Mouse (Mus musculus) forebrain, embryonic 11.5 days (tissue): Measurements from ENCODE around the gene Rxfp3. TPM values are rescaled to one million over a fixed set of nuclear protein-coding genes. Genes with fewer than 3 reads are reported as not detected.

ENCODE experiments used
- ATAC-seq: fragments of 200-750 bp; cut with Nextera tagmentation; replicated peaks from 2 replicates; pipeline ENCODE4 v1.8.0; 2017; ENCODE audit warnings: moderate TSS enrichment; ENCODE audit not compliant: low FRiP score
- DNase-seq: peaks from one replicate; pipeline ENCODE4 v3.0.0-alpha.2; 2017; ENCODE audit warnings: low spot score
- H3K27ac ChIP-seq: fragments of 300-500 bp; sonication (generic); 2 replicates; pipeline ENCODE4 v1.5.1; 2014; ENCODE audit warnings: low read depth, low read length
- H3K27me3 ChIP-seq: fragments of 300-500 bp; sonication (generic); 2 replicates; pipeline ENCODE4 v1.6.1; 2014; ENCODE audit warnings: mild to moderate bottlenecking, low read length, mixed read lengths; ENCODE audit not compliant: control insufficient read depth, insufficient read depth
- H3K36me3 ChIP-seq: fragments of 300-500 bp; sonication (generic); 2 replicates; pipeline ENCODE4 v1.6.1; 2014; ENCODE audit warnings: mild to moderate bottlenecking, low read length, moderate library complexity, mixed read lengths; ENCODE audit not compliant: control insufficient read depth, insufficient read depth
- H3K4me1 ChIP-seq: fragments of 300-500 bp; sonication (generic); replicated peaks from 2 replicates; pipeline ENCODE4 v1.6.1; 2014; ENCODE audit warnings: low read length, mixed read lengths; ENCODE audit not compliant: control insufficient read depth, insufficient read depth
- H3K4me2 ChIP-seq: fragments of 300-500 bp; sonication (generic); 2 replicates; pipeline ENCODE4 v1.6.1; 2014; ENCODE audit warnings: low read depth, mild to moderate bottlenecking, low read length, moderate library complexity, mixed read lengths; ENCODE audit not compliant: severe bottlenecking
- H3K4me3 ChIP-seq: fragments of 300-500 bp; sonication (generic); 2 replicates; pipeline ENCODE4 v1.5.1; 2014; ENCODE audit warnings: low read depth, low read length
- H3K9ac ChIP-seq: fragments of 300-500 bp; sonication (generic); 2 replicates; pipeline ENCODE4 v1.6.1; 2014; ENCODE audit warnings: low read length
- H3K9me3 ChIP-seq: fragments of 300-500 bp; sonication (generic); 2 replicates; pipeline ENCODE4 v1.6.1; 2016; ENCODE audit warnings: low read length, mixed read lengths; ENCODE audit not compliant: control insufficient read depth
- WGBS: fragments of 180-500 bp; shearing (Covaris S2); extraction: QIAGEN DNeasy Blood & Tissue Kit; methylation state at CpG from one replicate; pipeline ENCODE4 v1.1.7; 2014; 5-methylcytosine and 5-hydroxymethylcytosine counted together
- polyA plus RNA-seq: library from polyadenylated mRNA; unstranded; fragments of >200 nt; fragmentation: Nextera tagmentation; extraction: Ambion mirVana; gene quantifications from 2 replicates; pipeline ENCODE4 v1.2.1, GENCODE M21; 2014

Gene Rxfp3
- polyA plus RNA-seq, 1 experiment from 2014 or later = 1.1 TPM

DNA sequence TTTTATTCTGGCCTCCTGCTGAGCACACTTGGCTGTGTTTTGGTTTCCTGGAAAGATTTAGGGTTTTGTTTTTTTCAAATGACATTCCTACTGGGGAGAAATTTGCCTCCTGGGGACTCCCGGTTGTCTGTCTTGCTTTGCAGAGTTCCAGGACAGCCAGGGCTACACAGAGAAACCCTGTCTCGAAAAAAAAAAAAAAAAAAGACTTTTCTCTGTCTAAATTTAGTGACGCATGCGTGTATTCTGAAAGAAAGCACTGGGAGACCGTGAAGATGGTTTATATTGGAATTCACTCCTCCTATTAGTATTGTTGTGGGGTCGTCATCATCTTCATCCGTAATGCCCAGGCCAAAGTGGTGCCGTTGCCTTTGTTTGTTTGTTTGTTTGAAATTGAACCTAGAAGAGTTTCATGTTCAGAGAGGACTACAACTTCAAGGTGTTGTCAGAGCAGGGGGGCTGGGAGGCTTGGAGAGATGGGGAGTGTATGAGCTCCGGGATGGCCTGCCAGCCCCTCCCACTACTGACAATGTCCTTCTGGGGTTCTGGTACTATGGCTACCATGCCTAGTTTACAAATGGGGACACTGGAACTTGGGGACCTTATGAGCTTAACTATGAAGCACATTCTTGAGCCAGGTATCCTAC is 27.9 kb upstream of the Rxfp3 start:
- ATAC-seq = no peak
- Histone ChIP-seq H3K9me3 (no peaks in the 10 kb centered on the region), H3K9ac (no peak overlapping the region; the same call in 1 of the 2 replicates)

DNA sequence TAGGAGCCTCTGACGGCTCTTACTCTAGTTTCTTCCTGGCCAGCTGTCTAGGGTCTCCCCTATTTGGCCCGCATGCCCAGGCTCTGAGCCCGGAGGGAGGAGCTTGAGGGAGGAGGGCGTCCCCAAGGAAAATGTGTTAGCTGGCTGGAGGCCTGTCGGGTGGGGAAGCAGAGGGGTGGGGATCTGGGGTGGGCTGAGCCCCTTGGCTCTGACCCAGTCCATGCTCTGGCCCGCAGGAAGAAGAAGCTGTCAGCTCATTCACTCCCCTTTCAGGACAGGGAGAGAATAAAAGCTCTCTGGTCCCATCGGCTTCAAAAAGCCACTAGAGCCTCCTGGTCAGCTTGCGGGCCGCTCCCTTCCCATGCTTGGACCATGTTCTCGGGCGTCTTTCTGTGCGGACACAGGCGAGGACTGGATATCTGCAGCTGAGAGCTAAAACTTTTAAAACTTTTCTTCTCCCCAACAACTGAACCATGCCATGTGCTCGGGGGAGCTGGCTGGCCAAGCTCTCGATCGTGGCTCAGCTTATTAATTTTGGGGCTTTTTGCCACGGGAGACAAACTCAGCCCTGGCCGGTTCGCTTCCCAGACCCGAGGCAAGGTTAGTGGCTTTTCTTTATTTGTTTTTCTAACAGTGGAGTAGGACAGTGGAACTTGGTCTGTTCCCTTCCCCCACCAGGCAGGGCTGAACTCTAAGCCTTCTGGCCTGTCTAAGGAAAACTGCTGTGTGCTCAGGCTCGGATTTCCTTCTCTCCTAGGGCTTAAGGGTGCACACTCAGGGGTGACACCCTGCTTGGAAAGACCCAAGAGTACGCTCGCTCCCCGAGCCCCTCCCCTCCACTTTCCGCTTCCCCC is 27.0 kb upstream of the Rxfp3 start, which contains the start of gene Adamts12:
Gene Adamts12 (plus strand): TSS at position 233 of the 854 bp plus-strand sequence.
- H3K4me3 ChIP-seq = peak within 1 kb of the TSS; percentile 16
- peak; percentile 78 for ATAC-seq
- peaks cover 3% of the 10 kb centered on the region; the same call in 1 of the 2 replicates for H3K4me1 ChIP-seq
- H3K36me3 ChIP-seq = no peaks in the 10 kb centered on the region
- DNase-seq = peak; percentile 60
- peak within 1 kb of the TSS; percentile 23 for H3K9ac ChIP-seq
- 2% methylated on average over 25 of the region's 25 CpGs for WGBS
- H3K27ac ChIP-seq = no peak within 1 kb of the TSS
- no peaks in the 10 kb centered on the region for H3K9me3 ChIP-seq
- peak within 1 kb of the TSS; percentile 41 for H3K4me2 ChIP-seq
- H3K27me3 ChIP-seq = no peaks in the 10 kb centered on the region; the same call in 1 of the 2 replicates

More for the DNA sequence above, 27.9 kb upstream of the Rxfp3 start:
- H3K27ac ChIP-seq = no peak overlapping the region
- peaks cover 3% of the 10 kb centered on the region; the same call in 1 of the 2 replicates for H3K4me1 ChIP-seq
- H3K4me2 ChIP-seq = peak overlapping the region; percentile 41; the same call in 1 of the 2 replicates
- H3K36me3 ChIP-seq = no peaks in the 10 kb centered on the region
- WGBS = 13% methylated on average over 9 of the region's 9 CpGs
- peak overlapping the region; percentile 16; the same call in 1 of the 2 replicates for H3K4me3 ChIP-seq
- no peak for DNase-seq
- H3K27me3 ChIP-seq = no peaks in the 10 kb centered on the region; the same call in 1 of the 2 replicates

- WGBS = 20% methylated on average over 2 of the region's 2 CpGs
- H3K4me1 ChIP-seq = peaks cover 3% of the 10 kb centered on the region; the same call in 1 of the 2 replicates
- H3K36me3 ChIP-seq = no peaks in the 10 kb centered on the region
- 0 out of 2 replicates have a peak overlapping the region, but pooled peaks have one; percentile 16 for H3K4me3 ChIP-seq
- DNase-seq (no peak), ATAC-seq (peak; percentile 50)
- H3K9ac ChIP-seq = no peak overlapping the region
- no peaks in the 10 kb centered on the region; the same call in 1 of the 2 replicates for H3K27me3 ChIP-seq
- peak overlapping the region; percentile 41 for H3K4me2 ChIP-seq
- H3K27ac ChIP-seq = no peak overlapping the region
- H3K9me3 ChIP-seq = no peaks in the 10 kb centered on the region
These were observed 26.4 kb upstream of the Rxfp3 start for GRCm38 (mm10) chr15:11064160-11064557.

GRCm38 (mm10) chr15:11062903-11063302 is 25.1 kb upstream of the Rxfp3 start:
- H3K27ac ChIP-seq = no peak overlapping the region
- DNase-seq = no peak
- H3K4me2 ChIP-seq = no peak overlapping the region
- ATAC-seq = no peak
- no peaks in the 10 kb centered on the region for H3K9me3 ChIP-seq
- peaks cover 3% of the 10 kb centered on the region; the same call in 1 of the 2 replicates for H3K4me1 ChIP-seq
- 97% methylated on average over 1 of the region's 1 CpGs for WGBS
- H3K9ac ChIP-seq = no peak overlapping the region
- H3K36me3 ChIP-seq = no peaks in the 10 kb centered on the region
- no peak overlapping the region for H3K4me3 ChIP-seq
- H3K27me3 ChIP-seq = no peaks in the 10 kb centered on the region; the same call in 1 of the 2 replicates

DNA sequence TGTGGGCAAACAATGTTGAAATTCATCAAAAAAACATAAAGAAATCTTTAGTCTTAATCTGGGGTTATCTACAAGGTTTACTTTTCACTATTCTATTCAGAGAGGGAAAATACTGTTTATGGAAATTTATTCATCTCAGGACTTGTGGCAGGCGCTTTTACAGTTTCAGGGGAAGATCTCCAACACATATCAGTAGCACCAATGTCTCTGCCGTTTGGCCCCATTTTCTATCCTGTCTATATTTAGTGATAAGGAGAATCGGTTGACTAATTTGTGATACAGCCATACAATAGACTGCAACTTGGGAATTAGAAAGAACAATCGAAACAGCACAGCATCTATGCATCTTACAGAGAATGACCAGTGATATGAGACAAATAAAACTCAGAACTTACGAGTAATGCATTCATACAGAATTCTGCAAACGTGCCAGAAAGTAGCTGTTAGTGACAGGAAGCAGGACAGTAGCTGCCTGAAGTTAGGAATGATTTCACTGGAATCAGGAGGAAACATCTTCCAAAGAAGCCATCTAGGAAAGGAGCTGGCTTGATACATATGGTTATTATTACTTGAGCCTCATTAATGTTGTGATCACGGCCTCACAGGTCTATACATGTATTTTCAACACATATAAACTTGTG is 16.8 kb upstream of the Rxfp3 start:
- Histone ChIP-seq H3K4me2 (no peak overlapping the region), H3K27me3 (no peaks in the 10 kb centered on the region), H3K4me1 (no peaks in the 10 kb centered on the region), H3K9me3 (no peaks in the 10 kb centered on the region), H3K27ac (no peak overlapping the region), H3K36me3 (no peaks in the 10 kb centered on the region), H3K9ac (no peak overlapping the region), H3K4me3 (no peak overlapping the region)
- no peak for DNase-seq
- WGBS = 87% methylated on average over 7 of the region's 7 CpGs
- no peak for ATAC-seq

- Histone ChIP-seq H3K27ac (no peak overlapping the region), H3K9me3 (no peaks in the 10 kb centered on the region), H3K36me3 (no peaks in the 10 kb centered on the region), H3K4me3 (no peak overlapping the region), H3K27me3 (no peaks in the 10 kb centered on the region), H3K4me1 (no peaks in the 10 kb centered on the region), H3K4me2 (no peak overlapping the region), H3K9ac (no peak overlapping the region)
- peak; percentile 20 for DNase-seq
- no peak for ATAC-seq
- 71% methylated on average over 10 of the region's 10 CpGs for WGBS
These were observed 16.1 kb upstream of the Rxfp3 start for GRCm38 (mm10) chr15:11053678-11054439.

DNA sequence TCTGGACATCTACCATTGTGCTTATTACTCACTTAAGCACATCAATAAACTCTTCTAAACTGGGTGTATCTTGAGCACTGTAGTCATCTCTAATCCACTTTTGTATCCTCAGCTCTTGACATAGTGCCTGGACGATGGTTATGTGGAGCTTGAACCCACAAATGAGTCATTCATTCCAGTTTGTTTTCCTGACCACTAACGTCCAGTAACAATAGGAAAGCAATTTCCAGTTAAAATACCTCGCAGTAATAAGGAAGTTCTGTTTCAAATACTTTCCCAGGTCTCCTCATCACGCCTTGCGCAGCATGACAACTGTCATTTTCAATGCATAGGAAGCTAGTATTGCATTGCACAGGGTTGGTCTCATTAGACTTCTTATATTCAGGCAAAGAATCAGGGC is 5.0 kb upstream of the Rxfp3 start:
- Histone ChIP-seq H3K27me3 (peaks cover 6% of the 10 kb centered on the region), H3K4me1 (no peaks in the 10 kb centered on the region), H3K4me3 (no peak overlapping the region), H3K4me2 (no peak overlapping the region), H3K27ac (no peak overlapping the region), H3K9me3 (no peaks in the 10 kb centered on the region), H3K36me3 (no peaks in the 10 kb centered on the region), H3K9ac (no peak overlapping the region)
- WGBS = 90% methylated on average over 5 of the region's 5 CpGs
- no peak for ATAC-seq
- DNase-seq = no peak

GRCm38 (mm10) chr15:11041229-11041628 is 3.4 kb upstream of the Rxfp3 start:
- DNase-seq = no peak
- WGBS = 86% methylated on average over 2 of the region's 2 CpGs

More at GRCm38 (mm10) chr15:11041229-11041628, 3.4 kb upstream of the Rxfp3 start:
- Histone ChIP-seq H3K27ac (no peak overlapping the region), H3K9me3 (no peaks in the 10 kb centered on the region), H3K36me3 (no peaks in the 10 kb centered on the region), H3K4me2 (no peak overlapping the region), H3K9ac (no peak overlapping the region), H3K4me3 (no peak overlapping the region), H3K4me1 (peaks cover 8% of the 10 kb centered on the region), H3K27me3 (peaks cover 22% of the 10 kb centered on the region)
- ATAC-seq = no peak
